Mouse (Mus musculus) retina, embryonic 14.5 days (tissue): ENCODE measurements around the gene Sec14l1.
A peak's percentile ranks its signal among the peaks of the same experiment; 100 is the strongest.

Source experiments
- DNase-seq: peaks from one replicate; pipeline ENCODE4 v3.0.0-alpha.2; 2015; ENCODE audit warnings: low spot score

Gene Sec14l1

GRCm38 (mm10) chr11:117129473-117129872, 14.5 kb downstream of the Sec14l1 start:
- no peak for DNase-seq

GRCm38 (mm10) chr11:117130068-117130467, 15.1 kb downstream of the Sec14l1 start:
- DNase-seq: no peak

- DNase-seq: no peak
Observed at GRCm38 (mm10) chr11:117130888-117131287, 15.9 kb downstream of the Sec14l1 start.

- DNase-seq: no peak
Observed at GRCm38 (mm10) chr11:117131450-117131849, 16.5 kb downstream of the Sec14l1 start.

- DNase-seq: peak; percentile 32
Observed at GRCm38 (mm10) chr11:117134776-117135387, 19.9 kb downstream of the Sec14l1 start.

GRCm38 (mm10) chr11:117135457-117136290, 20.7 kb downstream of the Sec14l1 start:
- DNase-seq: peak; percentile 55

- DNase-seq: no peak
Observed at GRCm38 (mm10) chr11:117136880-117137279, 21.9 kb downstream of the Sec14l1 start.

GRCm38 (mm10) chr11:117138213-117138761, 23.3 kb downstream of the Sec14l1 start:
- DNase-seq: no peak

- no peak for DNase-seq
Observed at GRCm38 (mm10) chr11:117138795-117139463, 24.0 kb downstream of the Sec14l1 start.

- no peak for DNase-seq
Observed at GRCm38 (mm10) chr11:117141376-117142001, 26.5 kb downstream of the Sec14l1 start.

- no peak for DNase-seq
Observed at GRCm38 (mm10) chr11:117142507-117142906, 27.5 kb downstream of the Sec14l1 start.

- DNase-seq: no peak
Observed at GRCm38 (mm10) chr11:117145451-117146117, 30.6 kb downstream of the Sec14l1 start.

- no peak for DNase-seq
Observed at GRCm38 (mm10) chr11:117146118-117146506, 31.1 kb downstream of the Sec14l1 start.

GRCm38 (mm10) chr11:117146776-117147536, 32.0 kb downstream of the Sec14l1 start:
- no peak for DNase-seq

GRCm38 (mm10) chr11:117148893-117149685, 34.1 kb downstream of the Sec14l1 start:
- DNase-seq: no peak

GRCm38 (mm10) chr11:117150467-117150966, 35.5 kb downstream of the Sec14l1 start:
- no peak for DNase-seq

- DNase-seq: no peak
Observed at GRCm38 (mm10) chr11:117151461-117151860, 36.5 kb downstream of the Sec14l1 start.

- DNase-seq: no peak
Observed at GRCm38 (mm10) chr11:117152541-117152940, 37.6 kb downstream of the Sec14l1 start.

- DNase-seq: no peak
Observed at GRCm38 (mm10) chr11:117153553-117153952, 38.6 kb downstream of the Sec14l1 start.
